Mouse (Mus musculus): ENCODE data around the gene Pzp. TPM values are rescaled to one million over a fixed set of nuclear protein-coding genes. Genes with fewer than 3 reads are reported as not detected.

Gene Pzp
- 0.12 TPM in 1 of 2 replicates, not detected in the other for polyA plus RNA-seq (2012; rRNA removed)

- DNase-seq (ENCODE audit: low read depth), result no peak
- TF ChIP-seq CTCF (IDR thresholded peaks at IDR 0.05; ENCODE audit: borderline replicate concordance, extremely low read depth, insufficient read depth, insufficient read length) (no peak), POLR2A (IDR thresholded peaks at IDR 0.05; ENCODE audit: borderline replicate concordance, extremely low read depth, insufficient read depth, insufficient read length, poor library complexity, severe bottlenecking) (no peak)
These were observed at the start of gene Pzp for GRCm38 (mm10) chr6:128526601-128527000. Gene Pzp (minus strand): TSS chr6:128526720.

- no peak for DNase-seq (ENCODE audit: low read depth)
- no peak for TF ChIP-seq POLR2A (IDR thresholded peaks at IDR 0.05; ENCODE audit: borderline replicate concordance, extremely low read depth, insufficient read depth, insufficient read length, poor library complexity, severe bottlenecking)
These were observed 40.1 kb upstream of the Pzp start for GRCm38 (mm10) chr6:128566589-128566988.

GRCm38 (mm10) chr6:128554049-128554448 lies 27.5 kb upstream of the Pzp start:
- TF ChIP-seq POLR2A (IDR thresholded peaks at IDR 0.05; ENCODE audit: borderline replicate concordance, extremely low read depth, insufficient read depth, insufficient read length, poor library complexity, severe bottlenecking) (no peak), CTCF (IDR thresholded peaks at IDR 0.05; ENCODE audit: borderline replicate concordance, extremely low read depth, insufficient read depth, insufficient read length) (no peak)
- DNase-seq (ENCODE audit: low read depth), result no peak

GRCm38 (mm10) chr6:128549463-128550452 lies 23.2 kb upstream of the Pzp start:
- TF ChIP-seq POLR2A (IDR thresholded peaks at IDR 0.05; ENCODE audit: borderline replicate concordance, extremely low read depth, insufficient read depth, insufficient read length, poor library complexity, severe bottlenecking) (no peak), CTCF (IDR thresholded peaks at IDR 0.05; ENCODE audit: borderline replicate concordance, extremely low read depth, insufficient read depth, insufficient read length) (no peak)

GRCm38 (mm10) chr6:128548532-128548931 lies 22.0 kb upstream of the Pzp start:
- DNase-seq (ENCODE audit: low read depth), result no peak
- TF ChIP-seq CTCF (IDR thresholded peaks at IDR 0.05; ENCODE audit: borderline replicate concordance, extremely low read depth, insufficient read depth, insufficient read length) (no peak), POLR2A (IDR thresholded peaks at IDR 0.05; ENCODE audit: borderline replicate concordance, extremely low read depth, insufficient read depth, insufficient read length, poor library complexity, severe bottlenecking) (no peak)

More at GRCm38 (mm10) chr6:128549463-128550452, 23.2 kb upstream of the Pzp start:
- no peak for DNase-seq (ENCODE audit: low read depth)

- no peak for TF ChIP-seq POLR2A (IDR thresholded peaks at IDR 0.05; ENCODE audit: borderline replicate concordance, extremely low read depth, insufficient read depth, insufficient read length, poor library complexity, severe bottlenecking)
- no peak for TF ChIP-seq CTCF (IDR thresholded peaks at IDR 0.05; ENCODE audit: borderline replicate concordance, extremely low read depth, insufficient read depth, insufficient read length)
These were observed 18.9 kb upstream of the Pzp start for GRCm38 (mm10) chr6:128545402-128545801.

GRCm38 (mm10) chr6:128543226-128543625 lies 16.7 kb upstream of the Pzp start:
- peak; percentile 5 for DNase-seq (ENCODE audit: low read depth)
- TF ChIP-seq CTCF (IDR thresholded peaks at IDR 0.05; ENCODE audit: borderline replicate concordance, extremely low read depth, insufficient read depth, insufficient read length), result no peak
- TF ChIP-seq POLR2A (IDR thresholded peaks at IDR 0.05; ENCODE audit: borderline replicate concordance, extremely low read depth, insufficient read depth, insufficient read length, poor library complexity, severe bottlenecking), result no peak

More at GRCm38 (mm10) chr6:128545402-128545801, 18.9 kb upstream of the Pzp start:
- no peak for DNase-seq (ENCODE audit: low read depth)

GRCm38 (mm10) chr6:128535250-128535649 lies 8.7 kb upstream of the Pzp start:
- TF ChIP-seq POLR2A (IDR thresholded peaks at IDR 0.05; ENCODE audit: borderline replicate concordance, extremely low read depth, insufficient read depth, insufficient read length, poor library complexity, severe bottlenecking), result no peak
- TF ChIP-seq CTCF (IDR thresholded peaks at IDR 0.05; ENCODE audit: borderline replicate concordance, extremely low read depth, insufficient read depth, insufficient read length), result no peak
- DNase-seq (ENCODE audit: low read depth), result no peak

- TF ChIP-seq CTCF (IDR thresholded peaks at IDR 0.05; ENCODE audit: borderline replicate concordance, extremely low read depth, insufficient read depth, insufficient read length) (no peak), POLR2A (IDR thresholded peaks at IDR 0.05; ENCODE audit: borderline replicate concordance, extremely low read depth, insufficient read depth, insufficient read length, poor library complexity, severe bottlenecking) (no peak)
- no peak for DNase-seq (ENCODE audit: low read depth)
These were observed 6.8 kb upstream of the Pzp start for GRCm38 (mm10) chr6:128533296-128533695.

GRCm38 (mm10) chr6:128532701-128533100 lies 6.2 kb upstream of the Pzp start:
- no peak for DNase-seq (ENCODE audit: low read depth)
- TF ChIP-seq POLR2A (IDR thresholded peaks at IDR 0.05; ENCODE audit: borderline replicate concordance, extremely low read depth, insufficient read depth, insufficient read length, poor library complexity, severe bottlenecking) (no peak), CTCF (IDR thresholded peaks at IDR 0.05; ENCODE audit: borderline replicate concordance, extremely low read depth, insufficient read depth, insufficient read length) (no peak)

GRCm38 (mm10) chr6:128528491-128528890 lies 2.0 kb upstream of the Pzp start:
- no peak for DNase-seq (ENCODE audit: low read depth)
- TF ChIP-seq POLR2A (IDR thresholded peaks at IDR 0.05; ENCODE audit: borderline replicate concordance, extremely low read depth, insufficient read depth, insufficient read length, poor library complexity, severe bottlenecking) (no peak), CTCF (IDR thresholded peaks at IDR 0.05; ENCODE audit: borderline replicate concordance, extremely low read depth, insufficient read depth, insufficient read length) (no peak)

- no peak for DNase-seq (ENCODE audit: low read depth)
- TF ChIP-seq POLR2A (IDR thresholded peaks at IDR 0.05; ENCODE audit: borderline replicate concordance, extremely low read depth, insufficient read depth, insufficient read length, poor library complexity, severe bottlenecking) (no peak), CTCF (IDR thresholded peaks at IDR 0.05; ENCODE audit: borderline replicate concordance, extremely low read depth, insufficient read depth, insufficient read length) (no peak)
These were observed 590 bp upstream of the Pzp start for GRCm38 (mm10) chr6:128527110-128527509.
